Mouse (Mus musculus) gastrocnemius, postnatal 36 days (tissue): ENCODE results near the gene Cntn5. TPM values are rescaled to one million over a fixed set of nuclear protein-coding genes. Genes with fewer than 3 reads are reported as not detected.

Experiments
- DNase-seq, 2 experiments: peaks; one replicate each; pipeline ENCODE4 v3.0.0; 2022
- intact Hi-C: fragments of 180-260 bp; cut with DNase I; formaldehyde crosslinking; loops from one replicate; pipeline ENCODE4 v1.15.1; 2025
- total RNA-seq, 2 experiments: library from RNA; stranded (reverse); gene quantifications; 2 replicates each; pipeline ENCODE4 v1.2.3; 2021

Gene Cntn5
- total RNA-seq, 2 experiments from 2014 or later = not detected

DNA sequence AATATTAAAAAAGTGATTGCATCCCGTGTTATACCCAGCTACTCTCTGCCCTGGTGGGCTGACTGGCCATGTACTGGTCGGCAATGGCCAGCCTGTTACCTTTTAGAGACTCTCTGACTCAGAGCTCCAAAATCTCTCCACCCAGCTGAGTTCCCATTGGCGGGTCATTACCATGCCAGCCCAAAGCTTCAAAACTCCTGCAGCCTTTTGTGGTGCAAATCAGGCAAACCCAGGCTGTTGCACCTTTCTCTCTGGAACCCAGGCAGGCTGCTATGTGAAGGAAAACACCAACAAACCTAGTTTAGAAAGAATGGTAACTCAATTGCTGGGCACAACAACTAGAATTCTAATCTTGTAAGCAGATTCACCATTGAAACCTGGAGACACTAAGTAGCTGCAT is 639.0 kb downstream of the Cntn5 start:
- no peak for DNase-seq
- intact Hi-C loops = no loop called here

- intact Hi-C loops = no loop called here
- DNase-seq = no peak
Observed at GRCm38 (mm10) chr9:10233364-10233763, 671.2 kb downstream of the Cntn5 start.

DNA sequence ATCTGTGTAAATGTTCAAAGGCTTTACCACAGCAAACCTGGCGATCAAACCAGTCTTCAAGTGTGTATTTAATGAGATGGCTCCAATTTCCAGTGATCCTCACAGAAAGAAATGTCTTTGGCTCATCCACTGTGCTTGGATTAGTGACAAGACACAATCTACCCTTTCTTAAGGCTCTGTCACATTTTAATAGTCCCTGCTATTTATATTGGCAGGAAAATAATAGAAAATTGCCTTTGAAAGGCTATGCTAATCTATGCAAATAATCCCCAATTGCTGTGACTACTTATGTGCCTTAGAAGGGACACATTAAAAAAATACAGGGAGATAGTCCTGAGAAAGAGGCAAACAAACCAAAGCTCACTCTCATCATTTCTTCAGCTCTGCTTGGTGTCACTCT is 672.5 kb downstream of the Cntn5 start:
- intact Hi-C loops = no loop called here
- DNase-seq = no peak

DNA sequence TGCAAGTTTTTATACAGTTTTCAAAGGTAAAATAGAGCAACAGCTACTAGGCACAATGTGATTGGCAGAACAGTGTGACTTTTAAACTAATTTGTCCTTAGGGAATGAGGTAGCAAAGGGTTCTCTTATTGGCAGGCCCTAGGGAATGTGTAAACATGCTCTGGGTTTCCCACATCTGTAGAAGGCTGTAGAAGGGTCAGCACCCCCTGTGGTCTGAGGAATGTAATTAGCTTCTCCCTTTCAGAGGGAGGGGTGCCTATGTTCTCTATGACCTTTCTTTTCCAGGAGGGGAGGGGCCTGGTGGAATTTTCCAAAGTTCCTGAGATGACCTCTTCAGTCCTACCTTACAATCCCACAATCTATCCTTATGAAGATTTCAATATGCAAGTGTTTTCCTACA is 673.6 kb downstream of the Cntn5 start:
- intact Hi-C loops = no loop called here
- no peak for DNase-seq

DNA sequence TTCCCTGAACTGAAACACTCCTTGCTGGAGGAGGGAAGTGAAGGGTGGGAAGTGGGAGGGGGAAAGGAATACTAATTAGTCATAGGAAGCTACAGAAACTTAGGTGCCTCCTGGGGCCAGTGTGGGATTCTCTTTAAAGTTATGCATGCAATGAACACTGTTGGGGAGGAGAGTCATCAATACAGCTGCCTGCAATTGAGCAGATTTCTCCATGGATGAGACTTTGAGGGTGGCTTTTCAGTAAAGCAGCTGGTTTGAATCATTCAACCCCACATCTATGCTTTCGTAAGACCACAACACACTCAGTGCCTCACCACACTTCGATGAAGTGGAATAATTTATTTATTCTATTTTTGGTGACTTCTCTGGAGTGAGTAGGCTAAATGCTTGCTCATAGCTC is 674.9 kb downstream of the Cntn5 start:
- no peak for DNase-seq
- intact Hi-C loops = no loop called here

DNA sequence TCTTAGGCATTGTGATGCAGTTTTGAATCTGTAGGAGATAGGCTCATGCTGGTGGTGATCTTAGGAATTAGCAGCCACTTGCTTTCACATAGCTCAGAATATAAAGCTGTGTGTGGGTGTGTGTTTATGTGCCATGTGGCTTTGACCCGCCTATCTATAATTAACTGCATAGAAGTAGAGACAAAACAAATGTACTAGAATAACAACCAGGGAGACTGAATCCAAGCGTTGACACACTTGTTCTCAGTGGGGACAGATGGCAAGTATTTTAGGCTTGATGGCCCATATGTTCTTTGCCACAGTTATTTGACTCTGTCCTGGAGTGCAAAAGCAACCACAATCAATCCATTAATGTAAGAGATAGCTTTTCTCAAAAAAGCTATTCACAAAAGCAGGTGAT is 678.6 kb downstream of the Cntn5 start:
- intact Hi-C loops = no loop called here

DNA sequence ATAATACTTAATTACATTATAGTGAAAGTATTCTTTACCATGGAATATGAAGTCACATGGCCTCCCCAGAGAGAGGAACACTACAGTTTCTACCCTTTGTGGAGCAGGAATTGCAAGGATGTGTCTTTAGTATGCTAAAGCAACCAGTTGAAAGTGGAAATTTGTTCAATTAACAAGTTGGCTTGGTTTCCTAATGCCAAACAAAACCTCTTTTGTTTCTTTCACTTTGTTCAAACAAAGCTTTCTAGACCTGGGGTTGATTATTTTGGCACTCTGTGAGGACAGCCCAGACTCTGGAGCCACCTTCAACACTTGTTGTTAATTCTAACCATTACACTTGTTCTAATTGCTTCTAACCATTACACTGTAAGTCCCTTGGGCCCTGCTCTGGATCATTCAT is 718.5 kb downstream of the Cntn5 start:
- DNase-seq = no peak
- intact Hi-C loops = no loop called here

More for the DNA sequence above, 678.6 kb downstream of the Cntn5 start:
- DNase-seq = no peak

- intact Hi-C loops = no loop called here
- DNase-seq = no peak
Observed at GRCm38 (mm10) chr9:10170526-10170925, 734.0 kb downstream of the Cntn5 start.

DNA sequence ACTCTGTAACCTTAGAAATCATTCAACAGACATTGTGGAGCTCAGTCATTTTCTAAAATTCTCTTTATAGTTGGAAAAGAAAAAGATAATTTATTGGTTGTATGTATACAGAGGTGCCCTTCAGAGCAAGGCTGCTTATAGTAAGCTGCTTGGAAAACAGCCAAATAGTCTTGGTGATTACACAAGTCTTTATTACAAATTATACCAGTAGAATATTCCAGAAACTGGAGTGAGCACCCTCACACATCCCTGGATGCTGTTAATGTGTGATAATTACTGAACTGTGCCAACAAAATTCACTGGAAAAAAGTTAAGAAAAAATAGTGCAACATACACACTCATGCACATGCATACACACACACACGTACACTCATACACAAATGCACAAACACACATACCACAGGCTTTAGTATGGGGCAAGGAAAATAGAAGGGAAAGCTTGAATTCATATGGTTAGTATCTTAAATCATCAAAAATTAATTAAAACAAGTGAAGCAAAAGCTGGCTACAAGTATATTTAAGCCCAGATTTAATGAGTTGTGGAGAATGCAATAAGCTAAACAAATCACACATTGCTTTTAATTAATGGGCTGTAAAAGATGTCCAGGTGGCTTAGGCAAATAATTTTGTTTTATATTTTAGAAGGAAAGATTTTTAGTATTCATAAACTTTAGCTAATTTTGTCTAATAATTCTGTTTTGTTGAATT is 783.1 kb downstream of the Cntn5 start:
- intact Hi-C loops = no loop called here
- DNase-seq = no peak

- intact Hi-C loops = no loop called here
Observed at GRCm38 (mm10) chr9:10116581-10116980, 788.0 kb downstream of the Cntn5 start.

GRCm38 (mm10) chr9:10109156-10109555 is 795.4 kb downstream of the Cntn5 start:
- no peak for DNase-seq
- intact Hi-C loops = no loop called here

More at GRCm38 (mm10) chr9:10116581-10116980, 788.0 kb downstream of the Cntn5 start:
- no peak for DNase-seq

DNA sequence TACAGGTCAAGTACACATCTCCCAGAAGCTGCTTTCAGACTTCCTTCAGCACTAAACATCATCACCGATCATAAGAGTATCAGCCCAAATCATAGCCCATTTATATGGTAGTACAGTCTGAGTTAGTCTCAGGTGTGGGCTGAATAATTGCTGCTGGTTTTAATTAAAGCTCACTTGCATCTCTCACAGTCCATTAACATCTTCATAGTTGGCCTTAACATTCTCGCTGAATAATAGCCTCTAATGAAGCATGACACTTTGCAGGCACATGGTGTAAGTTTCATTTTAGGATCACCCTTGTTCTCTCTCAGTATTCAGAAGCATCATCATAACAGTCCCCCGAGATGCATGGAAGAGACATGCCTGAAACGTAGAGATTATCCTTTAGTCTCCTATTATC is 796.7 kb downstream of the Cntn5 start:
- intact Hi-C loops = no loop called here
- DNase-seq = no peak

DNA sequence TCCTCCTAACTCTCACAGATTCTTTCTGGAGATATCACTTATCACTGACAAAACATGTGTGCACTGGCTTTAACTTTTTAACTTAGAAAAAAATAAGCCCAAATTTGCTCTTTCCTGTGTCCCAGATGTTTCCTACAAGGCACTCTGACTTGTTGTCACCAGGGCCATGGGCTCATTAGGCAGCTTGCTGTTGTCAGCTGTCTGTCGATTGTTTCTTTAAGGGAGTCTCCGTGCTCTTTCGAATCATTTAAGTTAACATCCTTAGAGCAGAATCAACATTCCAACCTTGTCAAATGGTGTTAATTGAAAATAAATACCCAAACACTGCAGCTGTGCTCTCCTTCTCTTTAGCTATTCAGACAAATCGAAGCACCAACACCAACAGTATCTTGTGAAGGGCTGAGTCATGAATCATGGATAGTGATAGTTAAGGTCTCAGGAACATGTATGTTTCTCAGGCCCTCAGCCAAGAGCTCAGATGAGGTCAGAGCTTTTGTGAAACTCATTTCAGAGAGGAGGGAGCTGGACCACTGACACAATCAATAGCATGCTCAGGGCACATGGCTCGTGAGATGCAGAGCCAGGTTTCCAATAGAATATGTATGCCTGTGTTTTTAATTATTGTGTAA is 802.6 kb downstream of the Cntn5 start:
- DNase-seq = no peak
- intact Hi-C loops = no loop called here

DNA sequence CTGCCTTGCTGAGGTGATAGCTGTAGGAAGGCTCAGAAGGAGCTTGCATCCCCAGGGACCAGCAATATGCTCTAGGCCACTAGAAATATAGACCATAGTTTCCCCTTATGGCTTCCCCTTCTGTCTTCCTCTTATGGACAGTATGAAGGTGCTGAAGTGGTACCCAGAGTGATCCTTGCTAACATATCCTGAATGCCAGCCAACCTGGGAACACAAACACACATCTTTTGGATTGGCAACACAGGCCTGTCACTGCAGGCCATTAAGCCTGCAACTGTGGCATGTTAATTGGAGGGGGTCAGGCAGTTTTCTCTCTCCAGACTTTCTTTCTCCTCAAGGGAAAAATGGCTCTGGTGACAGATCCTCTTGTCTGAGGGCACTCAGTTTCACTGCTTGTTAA is 828.3 kb downstream of the Cntn5 start:
- intact Hi-C loops = no loop called here

DNA sequence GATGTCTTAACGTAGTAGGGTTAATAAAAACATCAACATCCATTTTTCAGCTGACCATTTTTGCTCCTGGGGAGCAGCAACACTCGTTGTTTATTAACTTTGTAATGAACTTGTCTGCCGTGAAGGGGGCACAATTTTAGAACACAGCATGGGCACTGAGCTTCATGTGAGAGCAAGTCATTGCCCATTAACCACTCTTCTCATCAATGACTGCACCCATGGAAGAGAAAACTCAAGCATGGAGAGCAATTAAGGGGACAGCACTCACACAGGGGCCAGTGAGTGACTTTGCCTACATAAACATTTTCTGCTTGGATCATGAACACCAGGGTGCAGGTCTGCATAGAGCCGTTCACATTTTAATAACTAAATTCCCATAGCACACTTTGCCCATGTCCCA is 831.2 kb downstream of the Cntn5 start:
- DNase-seq = no peak
- intact Hi-C loops = no loop called here

More for the DNA sequence above, 828.3 kb downstream of the Cntn5 start:
- DNase-seq = no peak

DNA sequence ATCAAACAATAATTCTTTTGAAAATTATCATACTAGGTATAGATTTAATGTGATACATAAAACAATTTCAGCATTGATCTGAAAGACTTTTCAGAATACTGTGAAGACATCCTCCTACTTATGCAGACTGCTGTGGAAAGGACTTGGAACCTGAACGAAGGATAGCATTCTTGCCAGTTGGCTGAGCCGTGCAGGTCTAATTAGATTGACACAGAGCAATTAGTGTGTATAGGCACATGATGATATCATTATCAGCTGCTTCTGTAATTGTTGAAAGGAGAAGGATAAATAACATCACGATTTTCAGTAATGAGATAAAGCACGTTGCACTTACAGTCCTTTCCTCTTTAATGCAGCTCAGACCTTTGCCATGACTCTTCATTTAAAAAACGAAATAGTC is 831.7 kb downstream of the Cntn5 start:
- no peak for DNase-seq
- intact Hi-C loops = no loop called here

DNA sequence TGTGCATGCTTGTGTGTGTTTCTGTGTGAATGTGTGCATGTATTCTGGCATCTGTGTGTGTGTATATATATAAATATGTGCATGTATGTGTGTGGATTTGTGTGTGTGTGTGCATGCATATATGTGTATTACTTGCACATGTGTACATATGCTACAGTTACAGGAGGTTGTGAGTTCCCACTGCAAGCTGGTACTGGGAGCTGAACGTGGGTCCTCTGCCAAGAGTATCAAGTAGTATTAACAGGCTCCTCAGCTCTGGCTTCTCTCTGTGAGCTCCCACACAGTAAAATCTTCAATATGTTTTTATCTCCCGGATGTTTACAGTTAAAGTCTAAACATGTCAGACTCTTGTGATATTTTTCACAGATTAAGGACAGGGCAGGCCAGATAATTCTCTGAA is 833.3 kb downstream of the Cntn5 start:
- intact Hi-C loops = no loop called here
- DNase-seq = no peak

DNA sequence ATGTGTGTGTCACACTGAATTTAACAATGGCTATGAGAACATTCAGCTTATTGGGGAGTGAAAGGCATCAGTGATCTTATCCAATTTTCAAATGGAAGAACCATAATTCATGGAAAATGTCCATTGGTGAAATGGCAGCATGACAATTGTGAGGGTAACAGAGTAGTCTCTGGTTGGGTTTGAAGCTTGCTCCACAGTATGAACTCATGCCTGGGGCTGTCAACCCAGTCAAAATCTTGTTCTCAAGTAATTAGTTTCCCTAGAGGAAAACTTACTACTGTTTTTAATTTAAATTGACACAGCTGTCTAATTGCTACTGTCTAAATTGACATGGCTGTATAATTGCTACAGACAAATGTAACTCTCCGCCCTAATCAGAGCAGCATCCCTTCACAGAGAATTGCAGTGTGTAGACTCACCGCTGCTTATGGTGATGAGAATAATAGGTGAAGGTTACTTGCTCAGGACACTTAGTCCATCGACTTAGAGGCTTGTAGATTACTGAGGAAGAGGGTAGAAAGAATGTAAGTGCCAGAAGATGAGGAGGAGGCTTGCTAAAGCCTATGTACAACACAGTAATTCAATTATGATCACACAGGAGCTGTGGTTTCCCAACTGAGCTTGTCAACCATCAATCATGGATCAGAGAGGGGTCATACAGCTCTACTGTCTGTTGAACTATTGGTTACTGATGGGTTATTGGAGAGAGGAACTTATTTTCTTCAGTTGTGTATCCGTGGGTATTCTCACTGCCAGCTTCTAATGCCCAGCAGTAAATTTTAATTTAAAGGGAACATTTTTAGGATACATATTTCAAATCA is 859.4 kb downstream of the Cntn5 start:
- intact Hi-C loops = no loop called here
- DNase-seq = no peak

DNA sequence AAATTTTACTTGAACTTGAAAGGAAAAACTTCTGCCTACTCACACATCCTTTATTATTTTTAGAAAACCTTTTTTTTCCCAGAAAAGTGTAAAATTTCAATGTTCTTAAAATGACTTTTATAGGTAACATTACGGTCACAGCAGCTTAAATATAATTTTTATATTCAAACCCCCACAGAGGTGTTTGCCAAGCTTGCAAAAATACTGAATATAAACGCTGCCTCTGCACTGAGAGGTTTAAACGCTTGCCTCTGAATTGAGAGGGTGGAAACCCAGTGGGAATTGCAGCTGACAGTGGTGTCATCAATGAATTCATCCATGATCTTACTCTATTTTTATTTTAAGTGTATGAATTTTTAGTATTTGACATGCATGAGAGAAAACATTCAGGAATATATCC is 861.6 kb downstream of the Cntn5 start:
- intact Hi-C loops = no loop called here

GRCm38 (mm10) chr9:10015129-10015528 is 889.4 kb downstream of the Cntn5 start:
- intact Hi-C loops = no loop called here
- DNase-seq = no peak

More for the DNA sequence above, 861.6 kb downstream of the Cntn5 start:
- DNase-seq = no peak

GRCm38 (mm10) chr9:9984028-9984427 is 920.5 kb downstream of the Cntn5 start:
- intact Hi-C loops = no loop called here
- DNase-seq = no peak

GRCm38 (mm10) chr9:9983220-9983619 is 921.4 kb downstream of the Cntn5 start:
- DNase-seq = no peak
- intact Hi-C loops = no loop called here
